Mouse (Mus musculus) forebrain, embryonic 13.5 days (tissue): ENCODE measurements around the gene Cox16. TPM values are rescaled to one million over a fixed set of nuclear protein-coding genes. Genes with fewer than 3 reads are reported as not detected.
A peak's percentile ranks its signal among the peaks of the same experiment; 100 is the strongest.
"Not testable (repeated sequence)": the region's sequence is repeated elsewhere in the genome, so short reads cannot be mapped to it uniquely, and the experiment has no call there.

Experiments used
- ATAC-seq: fragments of 200-750 bp; cut with Nextera tagmentation; 2 replicates; pipeline ENCODE4 v1.8.0; 2017
- H3K27ac ChIP-seq: fragments of 300-500 bp; sonication (generic); 2 replicates; pipeline ENCODE4 v1.5.1; 2015; ENCODE audit warnings: inconsistent platforms, mild to moderate bottlenecking, moderate library complexity
- H3K27me3 ChIP-seq: fragments of 300-500 bp; sonication (generic); 2 replicates; pipeline ENCODE4 v1.6.1; 2015; ENCODE audit warnings: mild to moderate bottlenecking, inconsistent platforms
- H3K36me3 ChIP-seq: fragments of 300-500 bp; sonication (generic); 2 replicates; pipeline ENCODE4 v1.6.1; 2015; ENCODE audit warnings: mild to moderate bottlenecking, inconsistent platforms; ENCODE audit not compliant: poor library complexity, severe bottlenecking
- H3K4me1 ChIP-seq: fragments of 300-500 bp; sonication (generic); 2 replicates; pipeline ENCODE4 v1.6.1; 2015; ENCODE audit warnings: inconsistent platforms
- H3K4me2 ChIP-seq: fragments of 300-500 bp; sonication (generic); 2 replicates; pipeline ENCODE4 v1.6.1; 2015; ENCODE audit warnings: inconsistent platforms, mild to moderate bottlenecking, moderate library complexity
- H3K4me3 ChIP-seq: fragments of 300-500 bp; sonication (generic); 2 replicates; pipeline ENCODE4 v1.5.1; 2015; ENCODE audit warnings: mild to moderate bottlenecking, inconsistent platforms
- H3K9ac ChIP-seq: fragments of 300-500 bp; sonication (generic); 2 replicates; pipeline ENCODE4 v1.6.1; 2015; ENCODE audit warnings: mild to moderate bottlenecking, inconsistent platforms
- H3K9me3 ChIP-seq: fragments of 300-500 bp; sonication (generic); replicated peaks from 2 replicates; pipeline ENCODE4 v1.6.1; 2016; ENCODE audit warnings: inconsistent platforms
- WGBS: fragments of 180-500 bp; shearing (Covaris S2); methylation state at CpG from one replicate; pipeline ENCODE4 v1.1.7; 2015; 5-methylcytosine and 5-hydroxymethylcytosine counted together
- polyA plus RNA-seq: library from polyadenylated mRNA; unstranded; fragments of >200 nt; fragmentation: Nextera tagmentation; extraction: Ambion mirVana; gene quantifications from 2 replicates; pipeline ENCODE4 v1.2.1, GENCODE M21; 2015

The Cox16 gene
- 137 and 152 TPM in 2 replicates for polyA plus RNA-seq

- H3K27ac ChIP-seq = peak within 1 kb of the TSS; percentile 91
Observed at GRCm38 (mm10) chr12:81484727-81485191, at the start of gene Cox16. Cox16 (minus strand) TSS chr12:81485127.

DNA sequence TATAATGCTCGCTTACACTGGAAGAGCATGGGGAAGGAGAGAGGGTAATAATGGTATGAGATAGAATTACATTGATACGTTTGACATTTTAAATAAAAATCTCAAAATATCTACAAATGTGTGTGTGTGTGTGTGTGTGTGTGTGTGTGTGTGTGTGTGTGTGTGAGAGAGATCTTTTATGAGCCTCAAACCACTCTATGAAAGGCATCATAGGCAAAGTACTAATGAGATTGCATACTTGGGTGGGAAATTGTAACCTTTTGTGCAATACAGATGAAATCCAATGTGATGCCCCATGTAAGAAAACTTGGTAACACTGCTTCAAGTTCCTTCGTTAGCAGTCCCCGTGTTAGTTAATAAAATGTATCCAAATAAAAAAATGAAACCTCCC is 48.1 kb upstream of the Cox16 start:
- no peaks in the 10 kb centered on the region for H3K36me3 ChIP-seq
- H3K27me3 ChIP-seq = no peaks in the 10 kb centered on the region
- H3K27ac ChIP-seq = peak overlapping the region; percentile 68
- WGBS = 35% methylated on average over 4 of the region's 4 CpGs
- H3K4me2 ChIP-seq = peak overlapping the region; percentile 75
- ATAC-seq = no peak; the same call in 1 of the 2 replicates
- peak overlapping the region; percentile 86 for H3K4me3 ChIP-seq
- H3K4me1 ChIP-seq = peaks cover 12% of the 10 kb centered on the region
- H3K9me3 ChIP-seq = no peaks in the 10 kb centered on the region
- H3K9ac ChIP-seq = peak overlapping the region; percentile 80

More at GRCm38 (mm10) chr12:81484727-81485191, at the start of gene Cox16:
- Histone ChIP-seq H3K27me3 (no peaks in the 10 kb centered on the region), H3K4me2 (peak within 1 kb of the TSS; percentile 59), H3K36me3 (no peaks in the 10 kb centered on the region), H3K4me3 (peak within 1 kb of the TSS; percentile 68), H3K9me3 (no peaks in the 10 kb centered on the region), H3K4me1 (0 out of 2 replicates have a peak, but pooled peaks cover 3% of the 10 kb centered on the region), H3K9ac (peak within 1 kb of the TSS; percentile 72)
- peak; percentile 99 for ATAC-seq
- under 1% methylated on average over 31 of the region's 31 CpGs for WGBS

DNA sequence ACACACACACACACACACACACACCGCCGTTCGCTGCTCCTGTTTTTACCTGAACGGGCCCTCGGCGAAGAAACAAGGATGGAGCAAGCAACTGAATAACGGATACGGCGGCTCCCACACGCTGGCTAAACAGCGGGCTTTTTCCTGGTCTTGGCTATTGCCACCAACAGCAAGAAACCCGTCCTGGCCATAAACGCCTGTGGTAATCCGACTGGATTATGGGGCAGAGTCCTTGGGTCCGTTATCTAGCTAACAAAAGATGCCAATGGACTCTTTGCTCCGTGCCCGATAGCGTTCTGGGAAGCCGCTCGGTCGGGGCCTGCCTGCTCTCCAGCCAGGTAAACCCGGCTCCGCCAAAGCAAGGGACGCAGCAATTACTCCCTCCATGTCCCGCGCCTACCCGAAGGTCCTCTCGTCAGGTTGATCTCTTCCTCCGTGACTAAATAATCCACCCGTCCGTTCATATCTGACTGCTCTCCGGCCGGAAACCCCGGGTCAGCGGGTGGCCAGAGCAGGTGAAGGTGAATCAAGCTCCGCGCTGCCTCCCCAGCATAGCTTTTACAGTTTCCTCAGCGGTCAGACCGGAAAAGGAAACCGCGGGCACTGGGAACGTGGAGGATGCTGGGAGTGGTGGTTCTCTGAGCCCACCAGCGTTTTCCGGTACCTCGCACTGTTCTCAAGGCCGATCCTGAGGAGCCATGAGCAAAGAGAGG is 47.5 kb upstream of the Cox16 start, which contains the start of the genes Gm20498 and Synj2bp:
Gm20498 (minus strand) TSS at position 590 of the 713 bp plus-strand sequence.
Synj2bp (minus strand) TSS at position 596 of the 713 bp plus-strand sequence.
- no peaks in the 10 kb centered on the region for H3K9me3 ChIP-seq
- peak within 1 kb of the TSS; percentile 75 for H3K4me2 ChIP-seq
- no peaks in the 10 kb centered on the region for H3K36me3 ChIP-seq
- H3K4me1 ChIP-seq = peaks cover 12% of the 10 kb centered on the region
- peak within 1 kb of the TSS; percentile 80 for H3K9ac ChIP-seq
- H3K27me3 ChIP-seq = no peaks in the 10 kb centered on the region
- peak within 1 kb of the TSS; percentile 68 for H3K27ac ChIP-seq
- ATAC-seq = peak; percentile 98
- H3K4me3 ChIP-seq = peak within 1 kb of the TSS; percentile 86
- WGBS = under 1% methylated on average over 46 of the region's 46 CpGs

- H3K4me1 ChIP-seq = peaks cover 12% of the 10 kb centered on the region
- not testable (repeated sequence) for H3K27me3 ChIP-seq, H3K9me3 ChIP-seq, H3K36me3 ChIP-seq, ATAC-seq, H3K9ac ChIP-seq, H3K4me2 ChIP-seq, H3K4me3 ChIP-seq, H3K27ac ChIP-seq
- WGBS = 71% methylated on average over 8 of the region's 8 CpGs
Observed at GRCm38 (mm10) chr12:81530587-81530986, 45.7 kb upstream of the Cox16 start.

DNA sequence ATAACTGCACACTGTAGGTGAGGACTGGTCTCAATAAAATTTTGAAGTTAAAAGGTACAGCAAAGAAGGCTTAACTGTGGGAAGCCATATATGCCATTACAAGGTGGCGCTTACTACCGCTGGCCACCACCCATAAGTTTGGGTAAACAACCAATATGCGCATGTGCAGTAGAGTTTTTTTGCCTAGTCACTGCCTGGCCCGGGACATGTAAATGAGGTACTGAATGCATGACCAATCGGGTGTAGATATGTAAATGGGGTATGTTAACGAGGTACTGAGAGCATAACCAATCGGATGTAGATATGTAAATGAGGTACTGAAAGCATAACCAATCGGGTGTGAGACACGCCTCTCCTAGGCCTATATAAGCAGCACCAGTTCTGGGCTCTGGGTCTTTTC is 12.0 kb upstream of the Cox16 start:
- not testable (repeated sequence) for H3K4me2 ChIP-seq, H3K27ac ChIP-seq, H3K9me3 ChIP-seq, H3K27me3 ChIP-seq, ATAC-seq, H3K9ac ChIP-seq, H3K4me3 ChIP-seq, H3K4me1 ChIP-seq
- peaks cover 13% of the 10 kb centered on the region for H3K36me3 ChIP-seq
- 97% methylated on average over 9 of the region's 9 CpGs for WGBS

- Histone ChIP-seq H3K27me3 (no peaks in the 10 kb centered on the region), H3K9me3 (no peaks in the 10 kb centered on the region), H3K36me3 (peaks cover 3% of the 10 kb centered on the region; the same call in 1 of the 2 replicates), H3K4me1 (no peaks in the 10 kb centered on the region), H3K27ac (no peak overlapping the region), H3K4me2 (no peak overlapping the region), H3K4me3 (no peak overlapping the region), H3K9ac (no peak overlapping the region)
- 96% methylated on average over 5 of the region's 5 CpGs for WGBS
- no peak for ATAC-seq
Observed at GRCm38 (mm10) chr12:81490491-81490890, 5.6 kb upstream of the Cox16 start.

DNA sequence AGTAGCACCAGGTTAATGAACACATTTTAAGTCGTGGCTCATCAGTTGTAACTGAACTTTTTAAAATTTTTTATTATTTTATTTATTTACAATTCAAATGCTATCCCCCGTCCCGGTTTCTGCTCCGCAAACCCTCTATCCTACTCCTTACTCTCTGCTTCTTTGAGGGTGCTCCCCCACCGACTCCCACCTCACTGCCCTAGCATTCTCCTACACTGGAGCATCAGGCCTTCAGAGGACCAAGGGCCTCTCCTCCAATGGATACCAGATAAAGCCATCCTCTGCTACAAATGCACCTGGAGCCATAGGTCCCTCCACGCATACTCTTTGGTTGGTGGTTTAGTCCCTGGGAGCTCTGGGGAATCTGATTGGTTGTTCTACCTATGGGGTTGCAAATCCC is 384 bp upstream of the Cox16 start:
- ATAC-seq = peak; percentile 39; the same call in 1 of the 2 replicates
- 46% methylated on average over 6 of the region's 6 CpGs for WGBS
- H3K4me3 ChIP-seq = peak overlapping the region; percentile 68

DNA sequence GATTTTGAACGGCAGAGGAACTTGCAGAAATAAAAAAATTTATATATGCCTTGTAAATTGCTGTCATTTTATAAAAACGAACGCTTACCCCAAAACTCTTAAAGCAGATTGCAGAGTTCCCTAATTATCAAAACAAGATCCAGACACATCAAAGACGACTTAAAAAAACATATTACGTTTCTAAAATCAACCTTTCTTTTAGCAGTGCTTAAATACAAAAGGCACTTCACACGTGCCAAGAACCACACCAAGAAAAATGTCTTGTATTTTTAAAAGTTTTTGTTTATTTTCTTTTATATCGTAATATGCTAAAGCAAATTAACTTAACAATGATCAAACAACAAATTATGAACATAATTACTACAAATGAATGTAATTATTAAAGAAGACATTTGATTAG is 715 bp downstream of the Cox16 start:
- H3K9me3 ChIP-seq = no peaks in the 10 kb centered on the region
- H3K4me1 ChIP-seq = 0 out of 2 replicates have a peak, but pooled peaks cover 3% of the 10 kb centered on the region
- peak overlapping the region; percentile 59 for H3K4me2 ChIP-seq
- no peaks in the 10 kb centered on the region for H3K36me3 ChIP-seq
- H3K9ac ChIP-seq = peak overlapping the region; percentile 72
- no peaks in the 10 kb centered on the region for H3K27me3 ChIP-seq
- H3K4me3 ChIP-seq = peak overlapping the region; percentile 68
- no peak for ATAC-seq
- 2% methylated on average over 7 of the region's 7 CpGs for WGBS
- no peak overlapping the region for H3K27ac ChIP-seq

More for the DNA sequence above, 384 bp upstream of the Cox16 start:
- Histone ChIP-seq H3K36me3 (no peaks in the 10 kb centered on the region), H3K4me1 (0 out of 2 replicates have a peak, but pooled peaks cover 3% of the 10 kb centered on the region), H3K9ac (peak overlapping the region; percentile 72), H3K27me3 (no peaks in the 10 kb centered on the region), H3K9me3 (no peaks in the 10 kb centered on the region), H3K27ac (no peak overlapping the region), H3K4me2 (peak overlapping the region; percentile 59)

DNA sequence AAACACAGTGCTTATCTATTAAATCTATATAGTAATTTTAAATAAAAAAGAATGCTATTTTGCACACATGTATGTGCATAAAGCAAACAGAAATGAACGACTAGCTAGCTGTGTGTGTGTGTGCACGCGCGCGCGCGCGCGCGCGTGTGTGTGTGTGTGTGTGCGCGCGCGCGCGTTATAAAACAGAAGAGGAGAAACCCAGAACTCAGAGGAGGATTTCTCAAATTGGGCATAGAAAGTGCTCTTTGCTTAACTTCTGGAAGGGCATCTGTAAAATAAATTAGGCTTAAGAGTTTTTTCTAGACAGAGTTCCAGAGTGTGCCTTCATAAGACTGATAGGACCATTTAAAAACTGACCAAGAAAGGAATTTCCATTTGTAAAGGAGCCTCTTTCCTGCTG is 1.3 kb downstream of the Cox16 start:
- Histone ChIP-seq H3K9me3 (no peaks in the 10 kb centered on the region), H3K4me3 (peak overlapping the region; percentile 68), H3K27me3 (no peaks in the 10 kb centered on the region), H3K4me1 (0 out of 2 replicates have a peak, but pooled peaks cover 3% of the 10 kb centered on the region), H3K9ac (peak overlapping the region; percentile 45), H3K36me3 (no peaks in the 10 kb centered on the region), H3K4me2 (peak overlapping the region; percentile 59), H3K27ac (no peak overlapping the region)
- ATAC-seq = no peak
- WGBS = 33% methylated on average over 17 of the region's 17 CpGs

- H3K27ac ChIP-seq, ATAC-seq, H3K9me3 ChIP-seq, H3K4me1 ChIP-seq, H3K4me2 ChIP-seq, H3K36me3 ChIP-seq, H3K27me3 ChIP-seq, H3K9ac ChIP-seq, H3K4me3 ChIP-seq: not testable (repeated sequence)
- 94% methylated on average over 7 of the region's 7 CpGs for WGBS
Observed at GRCm38 (mm10) chr12:81459051-81459450, 25.9 kb downstream of the Cox16 start.

- H3K9ac ChIP-seq, H3K4me1 ChIP-seq, H3K27ac ChIP-seq, H3K27me3 ChIP-seq, H3K36me3 ChIP-seq, H3K4me3 ChIP-seq, ATAC-seq, H3K4me2 ChIP-seq, H3K9me3 ChIP-seq: not testable (repeated sequence)
- WGBS = 95% methylated on average over 9 of the region's 9 CpGs
Observed at GRCm38 (mm10) chr12:81438985-81439384, 45.9 kb downstream of the Cox16 start.

DNA sequence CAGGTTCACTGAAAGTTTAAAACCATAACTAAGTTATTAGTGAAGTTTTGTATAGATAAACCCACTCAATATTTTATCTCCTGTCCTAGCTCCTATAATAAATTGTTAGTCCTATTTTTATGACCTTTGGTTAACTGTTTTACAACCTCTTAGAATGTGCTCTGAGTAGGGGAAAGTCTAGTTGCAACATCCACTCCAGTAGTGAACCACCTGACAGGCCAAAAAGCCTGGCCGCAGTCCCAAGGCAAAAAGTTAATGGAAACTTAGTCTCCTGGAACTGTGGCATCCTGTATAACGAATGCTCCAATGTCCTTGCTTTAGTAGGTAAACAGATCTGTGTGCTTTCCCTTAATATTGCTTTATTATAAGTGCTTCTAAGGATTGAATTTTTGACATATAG is 50.1 kb downstream of the Cox16 start:
- H3K4me3 ChIP-seq, H3K27me3 ChIP-seq, H3K9me3 ChIP-seq, H3K9ac ChIP-seq, H3K4me1 ChIP-seq, H3K27ac ChIP-seq, ATAC-seq, H3K36me3 ChIP-seq, H3K4me2 ChIP-seq: not testable (repeated sequence)
- WGBS = 95% methylated on average over 2 of the region's 2 CpGs
